Mouse (Mus musculus) E14TG2a.4 (cell line): ENCODE results near the gene Sh3bp5.

Experiments
- CTCF ChIP-seq: conservative IDR thresholded peaks from 2 replicates; pipeline ENCODE4 v1.5.1; 2014; ENCODE audit warnings: low read length
- NANOG ChIP-seq: IDR thresholded peaks from 2 replicates; pipeline ENCODE4 v1.6.1; 2014; ENCODE audit warnings: borderline replicate concordance, low read length, mixed read lengths
- POU5F1 ChIP-seq: IDR thresholded peaks from 2 replicates; pipeline ENCODE4 v1.6.1; 2014; ENCODE audit warnings: low read length, borderline replicate concordance

DNA sequence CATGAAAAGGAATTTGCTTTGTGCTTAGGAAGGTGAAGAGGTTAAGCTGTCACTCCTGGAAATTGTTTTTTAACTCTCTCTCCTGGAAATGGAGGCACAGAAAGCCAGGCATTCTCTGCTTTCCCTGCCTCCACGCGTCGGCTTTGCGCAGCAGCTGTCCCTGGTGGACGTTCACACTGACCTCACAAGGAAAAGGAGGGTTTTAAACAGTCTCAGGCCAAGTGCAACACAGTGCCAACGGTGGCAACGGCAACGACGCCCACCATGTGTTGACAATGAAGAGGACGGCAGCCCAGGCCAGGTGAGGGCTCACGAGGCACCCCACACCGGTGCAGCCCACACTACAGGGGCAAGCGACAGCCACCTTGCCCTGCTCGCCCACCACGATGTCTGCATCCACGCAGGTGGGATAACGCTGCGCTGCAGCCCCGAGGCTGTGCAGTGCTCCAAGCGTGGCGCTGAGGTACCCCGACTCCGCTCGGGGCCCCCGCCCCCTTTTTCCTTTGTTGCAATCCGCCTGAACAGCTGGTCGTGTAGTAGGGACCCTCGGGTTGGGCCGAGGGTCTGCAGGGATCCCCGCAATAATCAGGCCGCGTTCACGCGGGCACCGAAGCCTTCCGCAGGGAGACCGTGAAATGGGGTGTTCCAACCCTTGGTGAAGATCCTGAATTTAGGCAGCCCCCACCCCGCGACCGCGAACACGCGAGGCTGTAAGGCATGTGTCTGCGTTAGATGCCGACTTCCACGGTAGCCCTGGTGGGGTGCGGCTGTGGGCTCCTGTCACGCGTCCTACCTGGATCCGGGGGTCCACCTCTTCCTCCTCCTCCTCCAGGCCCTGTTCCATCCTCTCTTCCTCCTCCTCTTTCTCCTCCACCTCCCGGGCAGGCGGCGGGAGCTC is 611 bp downstream of the Sh3bp5 start:
- TF ChIP-seq POU5F1, result no peak
- TF ChIP-seq CTCF, result no peak
- TF ChIP-seq NANOG, result no peak
